Mouse (Mus musculus) liver, embryonic 14.5 days (tissue): ENCODE data around the gene S100a1. TPM values are rescaled to one million over a fixed set of nuclear protein-coding genes. Genes with fewer than 3 reads are reported as not detected.

Experiments used
- ATAC-seq: fragments of 200-750 bp; cut with Nextera tagmentation; 2 replicates; pipeline ENCODE4 v1.8.0; 2017; ENCODE audit warnings: moderate number of reproducible peaks, mild to moderate bottlenecking, moderate library complexity; ENCODE audit not compliant: insufficient read depth
- DNase-seq, 3 experiments: peaks; one replicate each; pipeline ENCODE4 v3.0.0-alpha.2; 2012 to 2013; ENCODE audit warnings: low read depth in 3 of 3, low spot score in 3 of 3
- H3K27ac ChIP-seq: fragments of 300-500 bp; sonication (generic); 2 replicates; pipeline ENCODE4 v1.5.1; 2014; ENCODE audit warnings: moderate library complexity, mild to moderate bottlenecking, control low read depth, inconsistent platforms
- H3K27me3 ChIP-seq: fragments of 300-500 bp; sonication (generic); 2 replicates; pipeline ENCODE4 v1.6.1; 2014; ENCODE audit warnings: mild to moderate bottlenecking, low read length, moderate library complexity; ENCODE audit not compliant: control insufficient read depth, insufficient read depth
- H3K36me3 ChIP-seq: fragments of 300-500 bp; sonication (generic); replicated peaks from 2 replicates; pipeline ENCODE4 v1.6.1; 2014; ENCODE audit warnings: low read depth; ENCODE audit not compliant: control insufficient read depth, insufficient read depth
- H3K4me1 ChIP-seq, 2 experiments: fragments of 200-500 bp in 1 of 2; fragments of 300-500 bp in 1 of 2; sonication (generic) in 1 of 2; replicated peaks; 2 replicates each; pipeline ENCODE4 v1.6.1; 2012 to 2014; ENCODE audit warnings: antibody characterized with exemption in 1 of 2, inconsistent platforms in 1 of 2, low read length in 1 of 2; ENCODE audit not compliant: control insufficient read depth in 2 of 2, insufficient read depth in 2 of 2
- H3K4me2 ChIP-seq: fragments of 300-500 bp; sonication (generic); 2 replicates; pipeline ENCODE4 v1.6.1; 2014; ENCODE audit warnings: low read depth, mild to moderate bottlenecking, control low read depth, moderate library complexity
- H3K4me3 ChIP-seq, 2 experiments: fragments of 200-500 bp in 1 of 2; fragments of 300-500 bp in 1 of 2; sonication (generic) in 1 of 2; 2 replicates each; pipeline ENCODE4 v1.5.1; 2012 to 2014; ENCODE audit warnings: low read depth in 2 of 2, low read length in 2 of 2, mild to moderate bottlenecking in 2 of 2, control low read depth in 1 of 2, inconsistent platforms in 1 of 2, moderate library complexity in 1 of 2; ENCODE audit not compliant: insufficient read depth in 1 of 2
- H3K9ac ChIP-seq: fragments of 300-500 bp; sonication (generic); replicated peaks from 2 replicates; pipeline ENCODE4 v1.6.1; 2014; ENCODE audit warnings: mild to moderate bottlenecking, control low read depth, moderate library complexity
- H3K9me3 ChIP-seq: fragments of 300-500 bp; sonication (generic); 2 replicates; pipeline ENCODE4 v1.6.1; 2016; ENCODE audit warnings: low read length, mixed read lengths; ENCODE audit not compliant: control insufficient read depth
- CTCF ChIP-seq: IDR thresholded peaks from 2 replicates; pipeline ENCODE4 v1.5.1; 2016; ENCODE audit warnings: antibody characterized with exemption, low read depth, control low read depth
- EP300 ChIP-seq: IDR thresholded peaks from 2 replicates; pipeline ENCODE4 v1.6.1; 2016; ENCODE audit warnings: antibody characterized with exemption, low read depth
- WGBS: fragments of 180-500 bp; shearing (Covaris S2); extraction: QIAGEN DNeasy Blood & Tissue Kit; methylation state at CpG from one replicate; pipeline ENCODE4 v1.1.7; 2014; ENCODE audit not compliant: insufficient replicate concordance; 5-methylcytosine and 5-hydroxymethylcytosine counted together
- polyA plus RNA-seq, 2 experiments: library from polyadenylated mRNA; depleted of rRNA in 1 of 2; stranded (reverse) in 1 of 2; unstranded in 1 of 2; fragments of >200 nt; fragmentation: Nextera tagmentation in 1 of 2; extraction: Ambion mirVana in 1 of 2; gene quantifications; 2 replicates each; pipeline versions ENCODE4 v1.2.1 to v1.2.3; 2012 to 2014

Gene S100a1
- polyA plus RNA-seq, 2 experiments, result 14.9 to 20.8 TPM

DNA sequence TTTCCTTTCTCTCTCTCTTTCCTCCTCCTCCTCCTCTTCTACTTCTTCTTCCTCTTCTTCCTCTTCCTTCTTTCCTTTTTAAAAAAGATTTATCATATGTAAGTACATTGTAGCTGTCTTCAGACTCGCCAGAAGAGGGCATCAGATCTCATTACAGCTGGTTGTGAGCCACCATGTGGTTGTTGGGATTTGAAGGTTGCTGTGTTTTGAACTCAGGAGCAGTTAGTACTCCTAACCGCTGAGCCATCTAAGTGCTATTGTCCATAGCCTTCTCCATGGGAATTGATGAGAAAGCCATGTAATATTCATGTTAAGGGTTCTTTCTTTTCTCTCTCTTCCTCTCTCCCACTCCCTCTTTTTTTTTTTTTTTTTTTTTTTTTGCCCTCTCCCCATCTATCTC lies 22.8 kb downstream of the S100a1 start:
- Histone ChIP-seq H3K36me3 (peaks cover 31% of the 10 kb centered on the region), H3K9me3 (no peaks in the 10 kb centered on the region), H3K27ac (no peak overlapping the region), H3K27me3 (no peaks in the 10 kb centered on the region), H3K9ac (no peak overlapping the region; the same call in 1 of the 2 replicates), H3K4me3 (no peak overlapping the region), H3K4me1 (peaks cover 3 to 10% of the 10 kb centered on the region in 2 experiments; a peak in 3 of 4 replicates), H3K4me2 (peak overlapping the region; percentile 39)
- ATAC-seq, result peak; percentile 40
- no peak for DNase-seq
- peak; percentile 47; the same call in 1 of the 2 replicates for TF ChIP-seq CTCF
- no peak for TF ChIP-seq EP300
- WGBS, result 43% methylated on average over 2 of the region's 2 CpGs

DNA sequence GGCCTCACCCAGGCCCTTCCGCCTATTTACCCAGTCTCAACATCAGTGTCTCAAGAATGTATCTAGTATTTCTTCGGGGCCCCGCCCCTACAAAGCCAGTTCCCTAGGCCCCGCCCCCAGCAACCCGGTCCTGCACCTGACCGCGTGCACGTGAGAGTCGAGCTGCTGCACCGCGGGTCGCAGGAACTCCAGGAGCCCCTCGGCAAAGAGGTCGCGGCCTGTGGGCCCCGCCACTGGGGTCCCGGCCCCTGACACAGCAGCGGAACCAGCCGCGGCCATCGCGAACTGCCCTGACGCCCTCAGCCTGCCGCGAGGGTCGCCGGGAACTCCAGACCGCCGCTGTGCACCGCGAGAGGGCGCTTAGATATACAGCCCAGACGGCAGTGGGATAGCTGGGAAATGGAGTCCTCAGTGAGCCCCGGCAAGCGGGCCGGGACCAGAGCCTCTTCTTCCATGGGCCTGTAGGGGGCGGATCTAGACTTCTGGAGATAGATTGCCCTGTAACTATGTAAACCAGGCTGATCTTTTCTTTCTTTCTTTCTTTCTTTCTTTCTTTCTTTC lies 23.4 kb downstream of the S100a1 start, which contains the start of gene Snapin:
TSS of gene Snapin (minus strand) at position 338 of the 561 bp plus-strand sequence.
- H3K36me3 ChIP-seq, result peaks cover 31% of the 10 kb centered on the region
- no peaks in the 10 kb centered on the region for H3K9me3 ChIP-seq
- peak within 1 kb of the TSS; percentile 68 for H3K4me2 ChIP-seq
- H3K4me3 ChIP-seq, result peak within 1 kb of the TSS; percentile 73 to 85
- under 1% methylated on average over 37 of the region's 37 CpGs for WGBS
- H3K4me1 ChIP-seq, result peaks cover 3 to 10% of the 10 kb centered on the region in 2 experiments; a peak in 3 of 4 replicates
- H3K27me3 ChIP-seq, result no peaks in the 10 kb centered on the region
- peak within 1 kb of the TSS; percentile 80 for H3K9ac ChIP-seq
- TF ChIP-seq EP300 (no peak), CTCF (peak; percentile 91)
- H3K27ac ChIP-seq, result peak within 1 kb of the TSS; percentile 23
- ATAC-seq (peak; percentile 99), DNase-seq (peak; percentile 89 to 92 (median 90))

DNA sequence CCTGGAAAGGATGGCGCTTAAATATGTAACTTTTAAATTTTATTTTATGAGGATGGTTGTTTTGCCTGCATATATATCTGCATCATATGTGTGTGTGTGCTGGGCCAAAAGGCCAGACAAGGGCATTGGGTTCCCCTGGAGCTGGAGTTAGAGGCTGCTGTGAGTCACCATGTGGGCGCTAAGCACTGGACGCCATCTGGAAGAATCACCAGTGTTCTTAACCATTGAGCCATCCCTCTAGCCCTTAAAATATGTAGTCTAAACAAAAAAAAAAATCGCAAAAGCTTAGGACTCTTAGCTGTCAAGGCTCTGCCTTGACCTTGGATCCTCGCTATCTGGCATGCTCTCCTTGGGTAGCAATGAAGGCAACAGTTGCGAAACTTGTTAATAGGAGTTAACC lies 25.6 kb downstream of the S100a1 start:
- H3K36me3 ChIP-seq, result peaks cover 42% of the 10 kb centered on the region
- TF ChIP-seq CTCF (no peak), EP300 (no peak)
- H3K4me3 ChIP-seq, result no peak overlapping the region
- no peak overlapping the region for H3K27ac ChIP-seq
- DNase-seq, result no peak
- H3K4me2 ChIP-seq, result no peak overlapping the region
- no peaks in the 10 kb centered on the region for H3K9me3 ChIP-seq
- H3K27me3 ChIP-seq, result no peaks in the 10 kb centered on the region
- WGBS, result 86% methylated on average over 6 of the region's 6 CpGs
- H3K9ac ChIP-seq, result no peak overlapping the region
- peaks cover 3 to 10% of the 10 kb centered on the region in 2 experiments; a peak in 3 of 4 replicates for H3K4me1 ChIP-seq
- no peak for ATAC-seq

DNA sequence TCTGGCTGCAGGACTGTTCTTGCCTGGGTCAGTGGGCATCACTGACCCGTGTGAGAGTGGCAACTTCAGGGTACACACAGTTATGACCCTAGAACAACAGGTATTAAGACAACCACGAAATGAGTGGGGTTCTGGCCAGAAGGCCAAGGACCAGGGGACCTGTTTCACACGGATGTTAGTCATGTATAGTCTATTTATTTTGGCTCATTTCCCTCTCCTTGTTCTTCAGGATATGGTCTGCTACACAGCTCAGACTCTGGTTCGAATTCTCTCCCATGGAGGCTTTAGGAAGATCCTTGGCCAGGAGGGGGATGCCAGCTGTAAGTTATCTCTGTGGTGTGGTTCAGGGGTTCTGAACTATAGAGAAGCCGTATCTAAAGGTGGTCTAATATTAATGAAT lies 27.2 kb downstream of the S100a1 start:
- no peaks in the 10 kb centered on the region for H3K9me3 ChIP-seq
- DNase-seq (no peak), ATAC-seq (no peak)
- no peaks in the 10 kb centered on the region for H3K27me3 ChIP-seq
- H3K9ac ChIP-seq, result no peak overlapping the region
- peaks cover 58% of the 10 kb centered on the region for H3K36me3 ChIP-seq
- H3K27ac ChIP-seq, result no peak overlapping the region
- H3K4me1 ChIP-seq, result peaks cover 3 to 10% of the 10 kb centered on the region in 2 experiments; a peak in 3 of 4 replicates
- no peak overlapping the region for H3K4me3 ChIP-seq
- no peak overlapping the region for H3K4me2 ChIP-seq
- 72% methylated on average over 5 of the region's 5 CpGs for WGBS
- TF ChIP-seq CTCF, result no peak
- TF ChIP-seq EP300, result no peak

DNA sequence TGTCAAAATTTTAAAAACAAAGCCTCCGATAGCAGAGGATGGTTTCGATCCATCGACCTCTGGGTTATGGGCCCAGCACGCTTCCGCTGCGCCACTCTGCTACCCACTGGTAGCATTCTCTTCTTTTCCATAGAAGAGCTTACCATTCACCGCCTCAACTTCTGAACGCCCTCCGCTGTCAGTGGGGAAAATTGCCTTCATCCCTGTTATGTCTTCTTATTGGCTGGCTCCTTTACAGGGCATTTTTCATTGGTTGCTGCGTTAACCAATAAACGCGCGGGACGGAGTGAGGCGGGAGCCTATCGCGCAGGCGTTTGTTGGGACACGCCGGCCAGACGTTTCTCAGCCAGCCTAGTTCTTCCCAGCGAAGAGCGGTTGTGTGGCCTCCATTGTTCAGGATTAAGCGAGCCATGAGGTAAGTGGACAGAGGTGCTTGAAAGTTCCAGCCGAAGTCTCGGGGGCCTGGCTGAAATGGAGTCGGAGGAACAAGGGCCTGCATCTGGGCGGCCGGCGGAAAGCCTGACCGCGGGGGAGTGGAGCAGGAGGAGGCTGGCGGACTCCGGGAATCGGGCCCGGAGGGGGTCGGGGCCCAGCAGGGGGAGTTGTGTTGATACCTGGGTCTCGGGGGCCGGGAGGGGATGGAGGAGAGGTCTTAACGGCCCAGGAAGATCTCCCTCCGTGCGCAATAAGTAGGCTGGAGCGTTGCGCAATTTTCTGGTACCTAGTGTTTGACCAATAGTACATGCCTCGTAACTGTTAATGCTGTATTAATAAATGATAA lies 38.2 kb downstream of the S100a1 start, which contains the start of gene Ilf2:
TSS of gene Ilf2 (plus strand) at position 296 of the 781 bp plus-strand sequence.
- Histone ChIP-seq H3K27me3 (no peaks in the 10 kb centered on the region), H3K4me2 (peak within 1 kb of the TSS; percentile 79), H3K9me3 (no peaks in the 10 kb centered on the region), H3K9ac (peak within 1 kb of the TSS; percentile 88), H3K27ac (peak within 1 kb of the TSS; percentile 14), H3K36me3 (peaks cover 23% of the 10 kb centered on the region), H3K4me1 (peaks cover 7 to 9% of the 10 kb centered on the region in 2 experiments), H3K4me3 (peak within 1 kb of the TSS; percentile 83 to 99)
- WGBS, result under 1% methylated on average over 45 of the region's 45 CpGs
- ATAC-seq (peak; percentile 99), DNase-seq (peak; percentile 96 to 98 (median 97))
- TF ChIP-seq EP300, result peak; percentile 54
- peak; percentile 73 for TF ChIP-seq CTCF
